Mouse (Mus musculus) heart, postnatal 0 days (tissue): ENCODE measurements around the gene Slc22a14.

Experiments
- CTCF ChIP-seq: IDR thresholded peaks from 2 replicates; pipeline ENCODE4 v1.5.1; 2016; ENCODE audit warnings: antibody characterized with exemption, control low read depth, low read depth
- EP300 ChIP-seq: IDR thresholded peaks from 2 replicates; pipeline ENCODE4 v1.6.1; 2016; ENCODE audit warnings: antibody characterized with exemption, low read depth

DNA sequence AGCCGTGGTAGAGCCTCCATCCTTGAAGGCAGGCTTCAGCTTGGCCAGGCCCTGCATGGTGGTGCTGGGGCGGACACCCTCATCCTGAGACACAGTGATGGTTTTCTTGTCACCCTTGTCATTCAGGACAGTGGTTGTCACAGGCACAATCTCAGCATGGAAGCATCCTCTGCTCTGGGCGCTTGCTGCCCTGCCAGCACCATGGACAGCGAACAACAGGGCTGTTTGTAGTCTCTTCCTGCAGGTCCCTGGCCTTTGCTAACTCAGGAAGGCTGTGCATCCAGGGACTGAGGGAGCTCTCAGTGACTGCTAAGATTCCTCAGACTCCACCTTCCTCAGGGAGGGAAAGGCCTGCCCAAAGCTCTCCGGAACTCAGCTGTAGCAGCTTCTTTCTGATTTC lies 215.8 kb downstream of the Slc22a14 start:
- TF ChIP-seq CTCF (no peak), EP300 (no peak)
